Mouse (Mus musculus) frontal cortex, postnatal 36 days (tissue): ENCODE data around the gene Prkd3.

Experiments
- DNase-seq, 2 experiments: peaks; one replicate each; pipeline ENCODE4 v3.0.0; 2022; ENCODE audit warnings: low spot score in 2 of 2

The Prkd3 gene

DNA sequence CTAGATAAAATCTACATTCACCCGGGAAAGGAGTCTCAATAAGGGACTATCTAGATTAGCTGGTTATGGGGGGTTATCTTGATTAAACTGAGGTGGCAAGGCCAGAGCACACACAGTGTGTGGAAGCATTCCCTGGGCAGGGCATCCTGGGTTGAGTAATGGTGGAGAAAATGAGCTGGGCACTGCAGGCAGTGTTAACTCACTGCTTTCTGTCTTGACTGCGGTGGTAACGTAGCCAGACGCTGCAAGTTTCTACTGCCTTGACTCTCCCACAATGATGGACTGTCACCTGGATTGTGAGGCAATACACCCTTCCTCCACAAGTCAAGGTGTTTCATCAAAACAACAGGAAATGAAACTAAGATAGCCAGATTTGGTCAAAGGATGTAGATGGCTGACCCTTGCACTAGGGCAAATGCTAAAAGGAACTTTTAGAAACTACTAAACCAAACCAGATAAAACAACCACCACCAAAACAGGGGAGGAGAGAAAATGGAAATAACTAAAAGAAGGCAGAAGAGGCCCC, 20.8 kb downstream of the Prkd3 start:
- DNase-seq, result no peak

DNA sequence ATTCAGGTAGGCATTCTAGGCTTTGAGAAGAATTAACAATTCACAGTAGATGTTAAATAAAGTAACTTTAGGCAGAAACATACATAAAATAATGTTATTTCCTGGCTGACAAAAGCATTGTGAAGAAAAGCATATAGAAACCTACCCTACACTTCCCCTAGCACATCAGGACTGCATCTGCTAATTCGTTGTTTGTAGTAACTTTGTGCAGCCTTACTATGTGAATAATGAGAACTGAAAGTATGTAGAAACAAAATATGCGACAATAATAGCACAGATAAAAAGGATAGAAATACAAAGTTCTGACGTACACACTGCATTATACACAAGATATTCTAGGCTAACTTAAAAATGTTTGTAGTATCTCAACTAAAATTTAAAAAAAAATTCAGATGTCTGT, 21.4 kb downstream of the Prkd3 start:
- no peak for DNase-seq

DNA sequence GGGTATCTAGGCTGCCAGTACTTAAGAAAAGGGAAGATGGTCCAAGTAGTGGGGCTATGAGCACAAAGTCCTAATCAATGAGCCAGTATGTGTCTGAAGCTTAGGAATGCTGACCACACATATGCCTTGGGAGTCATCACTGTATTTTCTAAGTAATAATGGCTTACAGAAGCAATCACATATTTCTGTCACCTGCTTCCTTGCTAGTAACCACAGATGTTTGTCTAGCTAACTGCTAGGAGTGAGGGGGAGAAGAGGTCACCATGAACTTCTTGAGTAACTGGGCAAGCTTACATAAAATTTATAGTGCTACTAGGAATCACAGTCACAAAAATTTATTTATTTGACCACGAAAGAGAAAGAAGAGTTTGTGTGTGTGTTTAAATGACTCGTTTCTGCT, 22.5 kb downstream of the Prkd3 start:
- no peak for DNase-seq

GRCm38 (mm10) chr17:78994931-78995820, 25.4 kb downstream of the Prkd3 start:
- no peak for DNase-seq

DNA sequence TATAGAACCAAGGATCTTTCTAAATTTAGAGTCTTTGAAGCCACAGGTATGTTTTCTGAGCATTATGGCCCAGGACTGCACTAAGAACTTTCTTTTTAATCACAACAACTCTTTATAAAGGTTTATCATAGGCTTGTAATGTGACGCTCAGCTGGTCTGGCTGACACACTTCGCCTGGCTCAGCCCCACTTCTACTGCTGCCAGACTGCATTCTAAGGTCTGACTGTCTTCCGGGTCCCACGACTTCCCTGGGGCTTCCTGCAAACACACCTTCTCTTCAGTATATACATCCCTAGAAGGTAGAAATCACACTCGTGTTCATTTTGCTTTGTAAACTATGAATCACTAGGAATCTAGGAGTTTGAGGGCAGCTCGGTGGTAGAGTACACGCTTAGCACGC, 26.2 kb downstream of the Prkd3 start:
- no peak for DNase-seq

DNA sequence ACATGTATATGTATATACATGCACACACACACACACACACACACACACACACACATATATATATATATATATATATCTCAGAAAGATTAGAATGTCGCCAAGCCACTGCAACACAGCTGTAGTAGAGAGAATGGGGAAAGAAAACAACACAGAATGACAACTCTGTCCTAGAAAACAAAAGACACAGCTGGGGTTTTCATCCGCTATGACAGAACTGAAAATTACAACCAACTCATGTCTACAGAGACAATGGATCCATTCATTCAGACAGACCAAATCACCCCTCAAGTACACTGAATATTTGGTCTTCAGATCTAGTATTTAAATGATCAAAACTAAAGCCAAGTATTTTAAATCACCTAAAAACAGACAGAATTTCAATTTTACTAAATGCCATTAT, 26.9 kb downstream of the Prkd3 start:
- no peak for DNase-seq

DNA sequence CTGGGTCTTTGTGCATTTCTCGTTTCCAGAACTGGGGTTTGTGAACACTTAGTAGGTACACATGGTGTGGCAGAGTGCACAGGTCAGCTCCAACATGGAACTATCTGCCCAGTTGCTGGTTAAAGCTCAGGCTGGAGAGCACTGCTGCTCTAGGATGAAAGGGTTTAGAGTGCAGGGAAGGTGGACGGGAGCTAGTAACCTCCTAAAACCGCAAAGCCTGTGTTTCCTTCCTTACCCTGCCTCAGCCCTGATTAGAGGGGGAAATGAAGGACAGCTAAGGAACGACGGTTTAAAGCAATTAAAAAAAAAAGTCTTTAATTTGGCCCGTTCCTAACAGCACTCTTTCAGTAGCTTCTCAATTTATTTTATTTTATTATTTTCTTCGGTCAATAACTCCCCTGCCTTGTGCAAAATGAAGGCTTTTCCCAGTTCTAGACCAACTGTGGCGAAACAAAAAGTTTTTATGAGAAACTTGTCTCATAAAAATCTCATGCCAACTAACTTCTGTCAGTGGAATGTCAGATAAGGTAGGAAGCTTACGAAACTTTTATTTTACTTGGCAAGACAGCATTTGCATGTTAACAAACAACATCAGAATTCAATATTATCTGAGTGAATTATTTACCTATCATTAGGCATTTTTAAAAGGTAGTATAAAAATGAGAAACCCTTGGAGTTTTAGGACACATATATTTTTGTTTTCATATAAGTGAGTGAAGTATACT, 28.2 kb downstream of the Prkd3 start:
- DNase-seq, result no peak

DNA sequence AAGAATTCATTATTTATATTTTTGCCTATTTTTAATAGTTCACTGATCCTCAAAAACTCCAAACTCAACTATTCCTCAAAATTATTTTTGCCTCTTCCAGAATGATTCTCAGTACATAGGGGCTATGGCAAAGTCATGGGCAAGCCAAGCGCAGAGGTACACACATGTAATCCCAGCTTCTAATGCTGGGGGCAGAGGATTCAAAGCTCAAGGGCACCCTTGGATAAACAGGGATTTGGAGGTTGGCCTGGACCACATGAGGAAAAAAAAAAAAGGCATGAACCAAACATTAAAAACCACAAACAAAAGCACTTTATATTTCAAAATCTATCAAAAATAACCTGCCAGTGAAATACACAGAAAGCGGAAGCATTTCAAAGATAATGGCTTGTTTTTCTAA, 29.1 kb downstream of the Prkd3 start:
- no peak for DNase-seq

DNA sequence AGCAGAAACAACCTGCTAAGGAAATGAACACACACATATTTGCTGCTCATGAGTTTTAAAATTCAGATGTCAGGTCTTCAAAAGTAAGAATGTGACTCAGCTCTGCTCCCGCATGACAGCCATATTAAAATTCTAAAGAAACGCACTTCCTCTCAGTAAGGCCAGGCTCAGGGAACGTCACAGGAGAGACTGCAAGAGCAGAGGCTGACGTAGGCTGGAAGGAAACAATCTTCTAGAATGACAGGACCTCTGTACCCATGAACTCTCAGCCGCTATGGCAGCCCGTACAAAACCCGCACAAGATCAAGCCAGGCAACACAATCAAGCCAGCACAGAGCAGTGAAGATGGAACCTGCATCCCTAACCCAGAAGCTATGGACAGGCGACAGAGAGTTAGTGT, 31.6 kb downstream of the Prkd3 start:
- DNase-seq, result no peak

GRCm38 (mm10) chr17:78983736-78984135, 36.9 kb downstream of the Prkd3 start:
- no peak for DNase-seq

GRCm38 (mm10) chr17:78983166-78983565, 37.5 kb downstream of the Prkd3 start:
- DNase-seq, result no peak

GRCm38 (mm10) chr17:78968500-78968899, 52.1 kb downstream of the Prkd3 start:
- no peak for DNase-seq

DNA sequence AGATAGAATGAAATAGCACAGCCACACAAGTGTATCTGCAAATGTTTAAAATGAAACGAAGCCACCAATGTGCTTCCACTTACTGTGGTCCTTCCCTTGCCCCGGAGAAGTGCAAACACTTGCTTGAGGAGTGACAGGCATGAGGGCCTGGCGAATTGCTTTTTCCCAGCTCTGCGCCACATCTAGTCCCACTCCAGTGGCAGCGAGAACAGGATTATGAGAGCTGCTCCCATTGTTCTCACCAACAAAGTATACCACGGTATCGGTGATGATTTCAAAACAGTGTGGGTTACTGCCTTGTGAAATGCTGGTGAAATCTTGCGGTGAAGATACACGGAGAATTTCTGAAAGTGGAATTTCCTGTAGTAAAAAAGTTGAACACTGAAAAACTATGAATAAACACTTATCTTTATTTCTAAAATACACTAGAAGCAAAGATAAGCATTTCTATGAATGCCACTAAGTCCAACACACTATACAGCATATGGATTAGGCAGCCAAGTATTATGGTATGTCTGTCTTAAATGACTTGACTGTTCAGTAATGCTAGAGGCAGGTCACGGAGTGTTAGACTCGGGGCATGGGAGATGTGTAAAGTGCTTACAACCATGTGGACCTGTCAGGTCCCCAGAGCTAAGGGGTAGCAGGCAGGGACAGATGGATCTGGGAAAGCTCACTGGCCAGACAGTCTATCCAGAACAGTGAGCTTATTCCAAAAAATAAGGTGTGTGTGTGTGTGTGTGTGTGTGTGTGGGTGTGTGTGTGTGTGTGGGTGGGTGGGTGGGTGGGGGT, 54.3 kb downstream of the Prkd3 start:
- DNase-seq, result no peak

GRCm38 (mm10) chr17:78964387-78964786, 56.2 kb downstream of the Prkd3 start:
- peak; percentile 17 to 21 for DNase-seq

GRCm38 (mm10) chr17:78959473-78959872, 61.1 kb downstream of the Prkd3 start:
- no peak for DNase-seq

GRCm38 (mm10) chr17:78953240-78953639, 67.4 kb downstream of the Prkd3 start:
- no peak for DNase-seq

- no peak for DNase-seq
Measured at GRCm38 (mm10) chr17:78952070-78952469, 68.5 kb downstream of the Prkd3 start.

GRCm38 (mm10) chr17:78951225-78951624, 69.4 kb downstream of the Prkd3 start:
- DNase-seq, result no peak

- no peak for DNase-seq
Measured at GRCm38 (mm10) chr17:78942579-78942978, 78.0 kb downstream of the Prkd3 start.

GRCm38 (mm10) chr17:78938927-78939326, 81.7 kb downstream of the Prkd3 start:
- DNase-seq, result no peak

DNA sequence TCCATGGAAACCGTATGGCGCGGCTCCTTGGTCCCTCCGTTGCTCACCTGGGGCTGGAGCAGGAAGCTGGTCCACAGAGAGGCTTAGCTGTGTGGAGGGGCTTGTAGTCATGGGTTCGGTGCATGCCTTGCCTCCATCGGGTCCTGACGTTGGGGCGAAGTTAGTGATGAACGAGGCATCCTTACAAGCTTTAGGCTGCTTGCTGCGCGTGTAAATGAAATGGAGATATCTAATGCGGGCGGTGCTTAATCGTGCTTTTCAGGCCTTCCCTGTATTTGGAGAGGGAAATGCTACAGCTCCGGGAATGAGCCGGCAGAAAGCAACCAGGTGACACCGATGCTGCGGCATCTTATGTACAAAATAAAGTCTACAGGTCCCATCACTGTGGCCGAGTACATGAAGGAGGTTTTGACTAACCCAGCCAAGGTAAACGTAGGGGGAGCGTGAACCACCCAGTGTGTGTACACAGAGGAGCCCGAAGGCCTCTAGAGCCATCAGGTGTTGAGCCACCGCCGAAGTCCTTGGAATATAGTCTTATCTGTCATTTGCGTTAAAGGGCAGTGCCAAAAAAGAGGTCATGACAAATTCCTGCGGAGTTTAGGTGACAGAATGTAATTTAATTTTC, 83.3 kb downstream of the Prkd3 start:
- DNase-seq, result no peak
